ENCODE assay signal across 10 mouse cellular contexts in the genomic region with DNA sequence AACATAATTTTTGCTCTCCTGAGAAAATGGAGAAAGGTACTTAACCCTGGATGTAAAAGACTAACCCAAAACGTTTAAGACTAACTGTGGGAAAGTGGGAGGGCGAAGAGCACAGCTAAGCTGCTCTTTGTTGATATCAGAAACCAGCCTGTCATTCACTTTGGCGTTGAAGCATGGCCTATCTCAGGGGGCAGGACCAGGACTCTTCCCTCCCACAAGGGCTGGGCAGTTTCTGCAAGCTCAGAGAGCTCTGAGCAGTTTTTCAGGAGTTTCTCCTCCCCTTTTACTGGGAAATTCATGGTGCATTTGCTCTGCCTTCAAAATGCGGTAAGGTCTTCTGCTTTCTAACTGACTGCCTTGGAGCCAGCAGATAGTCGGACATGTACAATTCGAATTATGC.
A peak's percentile ranks its signal among the peaks of the same experiment; 100 is the strongest.
DNase-seq lines count a peak whose midpoint lies in the region; ATAC-seq lines count a peak whose summit lies in the region.
"Had no signal": no experiment of that assay in that cellular context is flagged by ENCODE, and none has a peak within 500 bp of the region (broad histone marks: within the 10 kb centered on the region; RNA-seq: fewer than 3 reads in every experiment).

No protein-coding gene starts in this region.

- H3K9ac ChIP-seq in heart, embryonic 12.5 days: no peak overlapping the region
- H3K9ac ChIP-seq in hindbrain, embryonic 13.5 days: no peak overlapping the region
- H3K9ac ChIP-seq in stomach, embryonic 16.5 days (ENCODE audit: low read length): no peak overlapping the region

- DNase-seq in heart, adult 8-10 months (ENCODE audit: low spot score): no peak
- DNase-seq in embryo, embryonic 10.5 days (ENCODE audit: low spot score): peak; percentile 86
- no peak for DNase-seq in left cerebral cortex, adult 11 months (ENCODE audit: low spot score)
- no peak for DNase-seq in cerebellum, postnatal 4 days (ENCODE audit: low spot score in 2 of 2)

- no peaks in the 10 kb centered on the region for H3K27me3 ChIP-seq in heart, embryonic 12.5 days (replicated peaks)
- H3K27me3 ChIP-seq in hindbrain, embryonic 13.5 days: no peaks in the 10 kb centered on the region
- no peaks in the 10 kb centered on the region for H3K27me3 ChIP-seq in stomach, embryonic 16.5 days (ENCODE audit: control insufficient read depth, insufficient read depth, low read length)
- H3K27me3 ChIP-seq: Patski had no signal

- H3K9me3 ChIP-seq in heart, embryonic 12.5 days (replicated peaks): no peaks in the 10 kb centered on the region
- no peaks in the 10 kb centered on the region for H3K9me3 ChIP-seq in hindbrain, embryonic 13.5 days
- no peaks in the 10 kb centered on the region for H3K9me3 ChIP-seq in stomach, embryonic 16.5 days (replicated peaks; ENCODE audit: control insufficient read depth, low read length)

- ATAC-seq in heart, embryonic 12.5 days (ENCODE audit: insufficient number of reproducible peaks, low FRiP score): peak; percentile 84
- 0 out of 2 replicates have a peak, but pooled peaks have one; percentile 26 for ATAC-seq in hindbrain, embryonic 13.5 days (ENCODE audit: low FRiP score)
- peak; percentile 67 for ATAC-seq in megakaryocyte, adult 5-6 weeks (ENCODE audit: poor library complexity, severe bottlenecking)
- ATAC-seq in stomach, embryonic 16.5 days (ENCODE audit: insufficient read depth, low FRiP score): peak; percentile 86
- ATAC-seq: Patski had no signal

- peak overlapping the region; percentile 20 for H3K27ac ChIP-seq in heart, embryonic 12.5 days (ENCODE audit: poor library complexity, severe bottlenecking)
- no peak overlapping the region for H3K27ac ChIP-seq in hindbrain, embryonic 13.5 days
- no peak overlapping the region for H3K27ac ChIP-seq in stomach, embryonic 16.5 days (ENCODE audit: low read length)
- H3K27ac ChIP-seq: macrophage had no signal

- 6% methylated on average over 6 of the region's 6 CpGs for WGBS in heart, embryonic 12.5 days
- 8% methylated on average over 6 of the region's 6 CpGs for WGBS in hindbrain, embryonic 13.5 days
- 22% methylated on average over 6 of the region's 6 CpGs for WGBS in stomach, embryonic 16.5 days

- H3K36me3 ChIP-seq in heart, embryonic 12.5 days: no peaks in the 10 kb centered on the region
- no peaks in the 10 kb centered on the region for H3K36me3 ChIP-seq in hindbrain, embryonic 13.5 days
- no peaks in the 10 kb centered on the region for H3K36me3 ChIP-seq in stomach, embryonic 16.5 days (ENCODE audit: control insufficient read depth, insufficient read depth, low read length)

- peak overlapping the region; percentile 59 for H3K4me2 ChIP-seq in heart, embryonic 12.5 days
- peak overlapping the region; percentile 62; the same call in 1 of the 2 replicates for H3K4me2 ChIP-seq in hindbrain, embryonic 13.5 days
- H3K4me2 ChIP-seq in stomach, embryonic 16.5 days (ENCODE audit: low read depth, low read length): peak overlapping the region; percentile 61

- peak overlapping the region; percentile 47 for H3K4me3 ChIP-seq in heart, embryonic 12.5 days
- peak overlapping the region; percentile 52; the same call in 1 of the 2 replicates for H3K4me3 ChIP-seq in hindbrain, embryonic 13.5 days
- no peak overlapping the region for H3K4me3 ChIP-seq in stomach, embryonic 16.5 days (replicated peaks; ENCODE audit: low read length)

- H3K4me1 ChIP-seq in heart, embryonic 12.5 days (replicated peaks): peaks cover 4% of the 10 kb centered on the region; the same call in 1 of the 2 replicates
- H3K4me1 ChIP-seq in hindbrain, embryonic 13.5 days (replicated peaks): peaks cover 17% of the 10 kb centered on the region
- peaks cover 7% of the 10 kb centered on the region; the same call in 1 of the 2 replicates for H3K4me1 ChIP-seq in stomach, embryonic 16.5 days (ENCODE audit: control insufficient read depth, insufficient read depth, low read length)

Comparison
In these comparisons a context has a peak if more than half of its experiments do, and no peak if none do; other contexts are left out.
1. ATAC-seq: peak in every context shown above with its lines; median percentile 86 in stomach, embryonic 16.5 days; 84 in heart, embryonic 12.5 days; 67 in megakaryocyte, adult 5-6 weeks; 26 in hindbrain, embryonic 13.5 days.